Mouse (Mus musculus): ENCODE measurements at regions not wholly inside any gene's neighbourhood (a gene's known extent, or its start where the extent isn't known, plus 50 kb on each side); places are given as distances from the start of the nearest gene placed in this dataset.
"Not testable (repeated sequence)": the region's sequence is repeated elsewhere in the genome, so short reads cannot be mapped to it uniquely, and the experiment has no call there.

DNA sequence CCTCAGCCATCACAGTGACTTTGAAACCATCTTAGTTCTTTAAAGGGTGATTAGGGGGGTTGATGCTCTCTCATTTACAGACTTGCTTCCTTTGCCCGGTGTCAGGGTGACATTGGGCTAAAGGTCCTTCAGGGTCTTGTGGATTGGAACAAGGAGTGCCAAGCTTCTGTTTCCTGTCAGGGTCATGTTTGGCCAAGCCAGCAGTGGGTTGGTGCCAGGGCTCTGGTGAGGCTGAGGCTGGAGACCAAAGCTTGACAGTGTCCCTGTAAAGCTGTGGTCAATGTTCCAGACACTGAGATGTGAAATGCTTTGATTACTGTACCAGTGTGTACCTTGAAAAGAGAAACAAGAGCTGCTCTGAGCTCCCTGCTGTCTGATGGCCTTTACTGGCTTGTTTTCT, 150.8 kb upstream of the Fam3c start:
- no peak for DNase-seq (ENCODE audit: low spot score)

GRCm38 (mm10) chr6:22497306-22497705, 141.3 kb upstream of the Fam3c start:
- DNase-seq (ENCODE audit: low spot score) = no peak

DNA sequence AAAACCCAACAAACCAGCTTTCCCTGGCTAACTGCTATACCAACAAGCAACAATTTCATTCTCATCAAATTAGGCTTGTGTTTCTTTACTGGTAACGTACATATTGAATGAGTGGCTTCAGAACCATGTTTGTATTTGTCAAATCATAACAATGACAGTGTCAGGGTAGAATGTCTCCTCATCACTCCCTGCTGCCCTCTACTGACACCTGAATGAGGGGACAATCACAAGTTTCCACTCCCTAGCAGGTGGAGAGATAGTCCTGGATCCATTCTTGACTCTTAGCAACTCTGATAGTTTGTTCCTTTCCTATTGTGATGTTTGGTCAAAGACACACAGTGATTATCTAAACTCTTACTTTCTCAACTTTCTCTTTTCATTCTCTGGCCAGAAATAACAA, 140.4 kb upstream of the Fam3c start:
- DNase-seq (ENCODE audit: low spot score) = no peak

DNA sequence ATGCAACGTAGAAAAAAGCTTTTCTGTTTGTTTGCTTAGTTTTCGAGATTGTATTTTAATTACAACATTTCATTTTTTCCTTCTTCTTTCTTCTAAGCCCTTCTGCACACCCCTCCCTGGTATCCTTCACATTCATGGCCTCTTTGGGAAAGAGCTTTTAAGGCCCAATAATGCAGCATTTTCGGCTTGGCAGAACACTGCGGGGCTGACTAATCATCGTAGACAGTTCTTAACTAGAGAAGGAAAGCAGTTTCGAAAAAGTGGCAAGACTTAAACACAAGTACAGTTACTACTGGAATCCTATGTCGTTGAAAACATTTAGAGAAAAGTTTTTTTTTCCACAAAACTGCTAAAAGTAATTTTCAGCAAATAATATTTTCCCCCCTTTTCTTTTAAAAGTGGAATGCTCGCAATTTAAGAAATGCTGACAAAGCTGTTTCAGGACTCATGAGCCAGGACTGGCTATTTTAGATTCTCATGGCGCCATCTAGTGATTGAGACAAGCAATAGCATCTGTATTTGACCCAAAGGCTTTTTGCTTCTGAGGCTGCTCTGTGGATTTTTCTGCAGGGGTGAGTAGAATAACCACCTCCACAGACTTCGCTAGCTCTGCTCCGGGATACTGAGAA, 137.7 kb upstream of the Fam3c start:
- DNase-seq (ENCODE audit: low spot score) = peak; percentile 87

- DNase-seq (ENCODE audit: low spot score) = no peak
Observed at GRCm38 (mm10) chr6:22492896-22493295, 136.9 kb upstream of the Fam3c start.

- no peak for DNase-seq (ENCODE audit: low spot score)
Observed at GRCm38 (mm10) chr6:22490762-22491161, 134.7 kb upstream of the Fam3c start.

GRCm38 (mm10) chr6:22487467-22487866, 131.4 kb upstream of the Fam3c start:
- no peak for DNase-seq (ENCODE audit: low spot score)

GRCm38 (mm10) chr6:22485828-22486518, 129.9 kb upstream of the Fam3c start:
- no peak for DNase-seq (ENCODE audit: low spot score)

- not testable (repeated sequence) for DNase-seq (ENCODE audit: low spot score)
Observed at GRCm38 (mm10) chr6:22482257-22482656, 126.2 kb upstream of the Fam3c start.

- DNase-seq (ENCODE audit: low spot score) = no peak
Observed at GRCm38 (mm10) chr6:22474604-22475003, 118.6 kb upstream of the Fam3c start.

GRCm38 (mm10) chr6:22474011-22474410, 118.0 kb upstream of the Fam3c start:
- DNase-seq (ENCODE audit: low spot score) = no peak

DNA sequence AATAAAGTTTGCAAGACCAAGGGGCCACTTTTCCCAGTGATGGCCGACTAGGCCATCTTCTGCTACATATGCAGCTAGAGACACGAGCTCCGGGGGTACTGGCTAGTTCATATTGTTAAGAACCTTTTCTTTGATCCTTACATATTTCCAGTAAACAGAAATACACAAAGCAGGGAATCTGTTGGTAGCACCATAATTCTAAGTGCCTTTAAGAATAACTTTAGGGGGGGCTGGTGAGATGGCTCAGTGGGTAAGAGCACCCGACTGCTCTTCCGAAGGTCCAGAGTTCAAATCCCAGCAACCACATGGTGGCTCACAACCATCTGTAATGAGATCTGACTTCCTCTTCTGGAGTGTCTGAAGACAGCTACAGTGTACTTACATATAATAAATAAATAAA, 116.4 kb upstream of the Fam3c start:
- DNase-seq (ENCODE audit: low spot score) = not testable (repeated sequence)

DNA sequence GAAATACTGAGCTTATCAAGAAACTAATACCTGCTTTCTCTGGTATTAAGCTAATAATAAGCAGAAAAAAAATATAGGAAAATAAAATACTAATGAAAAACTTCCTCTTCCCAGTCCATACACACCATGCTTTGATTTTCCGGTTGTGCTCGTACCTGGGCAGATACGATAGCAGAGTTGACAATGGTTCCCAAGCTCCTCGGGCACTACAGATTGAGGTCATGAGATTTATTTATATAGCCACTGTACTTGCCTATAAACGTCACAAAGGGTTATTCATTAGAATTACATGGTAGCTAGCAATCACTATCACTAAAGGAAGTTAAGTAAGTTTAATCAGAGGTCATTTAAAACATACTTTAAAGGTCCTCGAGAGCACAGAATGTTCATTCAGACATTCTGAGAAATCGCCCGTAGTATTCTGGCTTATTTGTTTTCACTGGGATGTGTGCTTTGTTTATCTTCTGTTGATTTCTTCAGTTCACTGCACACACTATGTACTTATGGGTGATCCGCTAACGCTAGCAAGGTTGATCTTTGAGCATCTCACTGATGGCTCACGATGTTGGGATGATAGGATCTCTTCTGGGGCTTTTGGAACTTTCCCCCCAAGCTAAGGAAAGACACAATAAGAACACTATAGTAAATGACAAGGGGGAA, 111.4 kb upstream of the Fam3c start:
- DNase-seq (ENCODE audit: low spot score) = no peak

DNA sequence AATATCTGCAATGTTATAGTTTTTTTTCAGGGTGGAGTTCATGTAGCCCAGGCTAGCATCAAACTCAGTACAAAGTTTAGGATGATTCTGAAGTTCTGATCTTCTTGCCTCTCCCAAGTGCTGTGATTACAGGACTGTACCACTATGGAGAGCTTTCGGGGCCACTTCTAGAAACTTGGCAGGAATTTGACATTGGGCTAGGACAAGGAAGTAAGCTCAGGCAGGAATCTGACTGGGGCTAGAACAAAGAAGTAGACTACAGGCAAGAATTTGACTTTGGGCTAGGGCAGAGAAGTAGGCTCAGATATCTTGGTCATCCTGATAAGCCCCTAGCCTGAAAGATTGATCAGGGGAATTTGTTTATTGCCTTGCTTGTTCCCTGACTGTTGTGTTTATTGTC, 109.9 kb upstream of the Fam3c start:
- DNase-seq (ENCODE audit: low spot score) = no peak

GRCm38 (mm10) chr6:22459440-22460016, 103.5 kb upstream of the Fam3c start:
- no peak for DNase-seq (ENCODE audit: low spot score)

DNA sequence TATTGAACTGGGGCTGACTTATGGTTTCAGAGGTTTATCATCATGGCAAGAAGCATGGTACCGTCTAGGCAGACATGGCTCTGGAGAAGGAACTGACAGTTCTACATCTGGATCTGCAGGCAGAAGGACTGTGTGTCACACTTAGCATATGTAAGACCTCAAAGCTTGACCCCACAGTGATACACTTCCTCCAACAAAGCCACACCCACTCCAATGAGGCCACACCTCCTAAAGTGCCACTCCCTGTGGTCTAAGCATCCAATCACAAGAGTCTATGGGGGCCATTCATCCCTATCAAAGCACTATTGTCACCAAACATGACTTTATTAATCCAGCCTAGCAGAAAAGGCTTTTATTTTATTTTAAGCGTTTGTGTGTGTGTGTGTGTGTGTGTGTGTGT, 96.2 kb upstream of the Fam3c start:
- DNase-seq (ENCODE audit: low spot score) = no peak

GRCm38 (mm10) chr6:22450501-22450900, 94.5 kb upstream of the Fam3c start:
- no peak for DNase-seq (ENCODE audit: low spot score)

GRCm38 (mm10) chr6:22448906-22449305, 92.9 kb upstream of the Fam3c start:
- DNase-seq (ENCODE audit: low spot score) = no peak

DNA sequence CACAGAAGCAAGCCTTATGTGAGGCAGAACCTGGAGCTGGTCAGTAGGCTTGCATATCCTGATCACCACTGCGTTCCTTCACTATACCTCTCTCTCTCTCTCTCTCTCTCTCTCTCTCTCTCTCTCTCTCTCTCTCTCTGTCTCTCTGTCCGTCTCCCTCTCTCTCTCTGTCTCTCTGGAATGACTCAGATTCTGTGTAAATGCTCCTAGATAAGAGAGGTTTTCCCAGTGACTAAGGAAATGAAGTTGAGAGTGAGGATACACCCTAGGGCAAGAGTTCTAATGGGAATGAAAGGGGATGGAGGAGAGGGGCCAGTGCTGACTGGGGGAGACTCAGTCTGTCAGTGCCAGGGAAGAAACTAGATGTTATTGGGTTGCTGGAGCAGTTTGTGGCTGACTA, 91.6 kb upstream of the Fam3c start:
- no peak for DNase-seq (ENCODE audit: low spot score)

- DNase-seq (ENCODE audit: low spot score) = no peak
Observed at GRCm38 (mm10) chr6:22446621-22447310, 90.7 kb upstream of the Fam3c start.

DNA sequence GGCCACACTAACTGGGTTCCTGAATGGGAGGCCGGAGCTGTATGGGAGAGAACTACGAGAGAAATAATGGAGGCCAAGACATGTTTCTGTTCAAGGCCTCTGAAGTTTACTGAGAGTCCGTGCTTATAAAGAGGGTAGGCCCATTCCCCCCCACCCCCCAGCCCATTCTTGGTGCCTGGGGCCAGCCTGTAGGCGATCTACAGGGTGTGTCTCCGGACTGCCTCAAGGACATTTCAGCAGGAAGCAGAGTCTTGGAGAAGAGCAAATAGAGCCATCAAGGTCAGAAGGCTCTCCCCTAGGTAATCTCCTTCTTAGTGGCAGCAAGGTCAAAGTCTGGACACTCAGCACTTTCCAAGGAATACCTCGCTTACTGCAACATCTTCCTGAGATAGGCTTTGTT, 88.8 kb upstream of the Fam3c start:
- not testable (repeated sequence) for DNase-seq (ENCODE audit: low spot score)

DNA sequence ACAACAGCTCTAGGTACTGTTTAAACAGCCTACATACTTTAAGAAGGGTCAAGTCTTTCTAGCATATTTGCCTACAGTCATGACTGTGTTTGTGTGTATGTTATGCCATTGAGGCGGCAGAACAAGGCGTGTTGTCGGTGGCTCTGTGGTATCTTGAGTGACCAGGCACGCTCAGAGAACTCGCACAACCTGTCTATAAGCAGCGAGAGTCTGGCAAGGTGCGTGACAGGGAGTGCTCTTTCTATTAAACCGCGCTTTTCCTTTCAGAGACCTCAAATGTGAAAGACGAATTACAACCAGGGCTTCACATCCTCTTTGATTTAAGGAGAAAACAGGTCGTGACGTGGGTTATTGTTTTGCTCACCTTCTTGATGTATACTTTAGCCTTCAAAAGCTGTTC, 88.2 kb upstream of the Fam3c start:
- no peak for DNase-seq (ENCODE audit: low spot score)
